Mouse (Mus musculus) ES-E14 (cell line): ENCODE data around the gene Pex10.

Experiments
- MAFK ChIP-seq: IDR thresholded peaks from 2 replicates; pipeline ENCODE4 v1.6.1; 2014; ENCODE audit warnings: mild to moderate bottlenecking, low read depth, low read length, inconsistent platforms; ENCODE audit not compliant: insufficient read depth
- ZNF384 ChIP-seq: IDR thresholded peaks from 2 replicates; pipeline ENCODE4 v1.6.1; 2012; ENCODE audit warnings: low read depth, low read length, inconsistent platforms

DNA sequence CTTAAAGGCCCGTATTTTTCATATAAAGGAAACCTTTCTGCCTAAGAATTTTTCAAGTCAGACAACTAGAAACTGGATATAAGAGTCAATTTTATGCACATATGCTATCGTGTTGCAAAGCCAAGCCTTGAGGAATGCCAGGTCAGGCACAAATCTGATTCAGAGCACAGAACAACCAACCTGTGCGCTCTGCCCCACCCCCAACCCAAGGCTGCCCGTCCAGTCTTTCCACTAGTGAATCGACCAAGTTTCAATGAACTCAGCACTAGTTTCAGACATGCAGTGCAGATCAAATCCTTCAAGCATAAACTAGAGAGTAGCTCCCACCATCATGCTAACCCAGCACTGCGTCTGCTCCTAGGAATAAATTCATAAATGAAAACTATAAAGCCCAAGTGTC, 12.8 kb downstream of the Pex10 start:
- TF ChIP-seq MAFK (no peak), ZNF384 (no peak)
